Mouse (Mus musculus) spleen, adult 2 months (tissue): ENCODE results near the gene Rfwd3.

Experiments used
- CTCF ChIP-seq: fragments of 200-500 bp; IDR thresholded peaks from 2 replicates; pipeline ENCODE4 v1.5.1; 2011; ENCODE audit warnings: mild to moderate bottlenecking, inconsistent platforms; ENCODE audit not compliant: insufficient read depth, insufficient read length, insufficient replicate concordance; ENCODE audit errors: extremely low read depth
- POLR2A ChIP-seq: fragments of 200-500 bp; IDR thresholded peaks from 2 replicates; pipeline ENCODE4 v1.6.1; 2011; ENCODE audit warnings: low read depth, low read length, inconsistent platforms

DNA sequence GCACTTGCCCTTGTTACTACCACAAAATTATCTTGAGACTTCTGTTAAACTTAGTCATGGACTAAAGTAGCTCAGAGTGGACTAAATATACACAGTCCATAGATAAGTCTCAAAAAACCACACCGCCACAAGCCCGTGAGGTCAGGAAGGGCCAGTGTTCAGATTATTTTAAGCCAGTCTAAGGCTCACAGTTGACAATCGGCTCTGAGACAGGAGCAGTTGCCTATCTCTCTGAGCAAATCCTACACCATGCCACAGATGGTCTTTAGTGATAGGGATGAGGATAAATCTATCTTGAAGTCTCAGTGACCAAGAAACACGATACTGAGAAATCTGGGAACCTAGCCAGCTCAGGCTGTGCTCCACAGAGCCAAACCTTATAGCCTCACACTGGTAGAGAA is 38.0 kb downstream of the Rfwd3 start:
- TF ChIP-seq CTCF (no peak), POLR2A (no peak)
